Mouse (Mus musculus) neutrophil, adult 83 days (primary cell): ENCODE data around the gene Rtf1. TPM values are rescaled to one million over a fixed set of nuclear protein-coding genes. Genes with fewer than 3 reads are reported as not detected.

Source experiments
- total RNA-seq, 2 experiments: library from RNA; stranded (reverse); gene quantifications; one replicate each; pipeline ENCODE4 v1.2.4; 2023

Rtf1 gene
- 10 to 100 TPM; 29.0 to 29.8 TPM for total RNA-seq

GRCm38 (mm10) chr2:119674525-119675214 is at the start of gene Rtf1:
Rtf1 (plus strand) TSS chr2:119675068.

GRCm38 (mm10) chr2:119662220-119663182 is 12.4 kb upstream of the Rtf1 start, which contains the start of gene Ndufaf1:
Ndufaf1 (minus strand) TSS chr2:119662827.

GRCm38 (mm10) chr2:119741581-119742411 is 66.9 kb downstream of the Rtf1 start, which contains the start of gene Itpka:
Itpka (plus strand) TSS chr2:119742337.

GRCm38 (mm10) chr2:119760251-119760650 is 85.4 kb downstream of the Rtf1 start, which contains the start of gene Ltk:
Ltk (minus strand) TSS chr2:119760431.

Other genes with a start within 250 kb of the Rtf1 start
- 10 to 100 TPM; 17.6 to 18.3 TPM for gene Ino80, start 197.4 kb upstream of the Rtf1 start, total RNA-seq
- gene Exd1, start 127.4 kb upstream of the Rtf1 start, total RNA-seq, result under 1 TPM; 0.26 to 0.33 TPM
- 100 to 1,000 TPM; 152 to 181 TPM for gene Chp1, start 127.4 kb upstream of the Rtf1 start, total RNA-seq
- 10 to 100 TPM; 39.5 to 47.6 TPM for gene Nusap1, start 56.8 kb upstream of the Rtf1 start, total RNA-seq
- 10 to 100 TPM in 1 of 2 experiments, 1 to 10 TPM in 1; 9.8 to 12.9 TPM for gene Oip5, start 56.6 kb upstream of the Rtf1 start, total RNA-seq
- gene Ndufaf1, start 12.2 kb upstream of the Rtf1 start, total RNA-seq, result 1 to 10 TPM; 7.0 to 8.1 TPM
- not detected for gene Itpka, start 67.3 kb downstream of the Rtf1 start, total RNA-seq
- not detected for gene Ltk, start 85.4 kb downstream of the Rtf1 start, total RNA-seq
- gene Rpap1, start 112.5 kb downstream of the Rtf1 start, total RNA-seq, result 10 to 100 TPM in 1 of 2 experiments, 1 to 10 TPM in 1; 8.4 to 12.4 TPM
- gene Tyro3, start 122.7 kb downstream of the Rtf1 start, total RNA-seq, result under 1 TPM; 0.15 to 0.22 TPM
- 10 to 100 TPM; 31.3 to 40.0 TPM for gene Mga, start 222.2 kb downstream of the Rtf1 start, total RNA-seq